Mouse (Mus musculus) kidney, adult 9 months (tissue): Measurements from ENCODE around the gene Mob4.
"Not testable (repeated sequence)": the region's sequence is repeated elsewhere in the genome, so short reads cannot be mapped to it uniquely, and the experiment has no call there.

Experiments
- DNase-seq: peaks from one replicate; pipeline ENCODE4 v3.0.0; 2022

Gene Mob4

DNA sequence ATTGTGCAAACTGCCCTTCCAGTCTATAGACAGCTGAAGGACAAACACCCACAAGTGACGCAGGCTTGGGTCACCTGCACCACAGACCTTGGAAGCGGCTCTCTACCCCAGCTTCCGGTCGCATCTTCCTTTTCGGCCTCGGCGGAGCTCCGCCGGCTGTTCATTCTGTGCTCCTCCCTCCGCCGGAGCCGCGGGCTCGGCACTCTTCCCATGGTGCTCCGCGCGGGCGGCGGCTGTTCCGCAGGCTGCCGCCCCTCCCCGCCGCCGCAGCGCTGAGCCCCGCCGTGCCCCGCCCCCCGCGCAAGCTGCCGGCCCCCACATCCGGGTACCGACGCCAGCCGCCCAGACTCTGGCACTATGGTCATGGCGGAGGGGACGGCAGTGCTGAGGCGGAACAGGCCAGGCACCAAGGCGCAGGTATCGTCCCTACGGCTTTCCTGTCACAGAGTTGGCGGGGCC lies at the start of gene Mob4:
TSS of gene Mob4 (plus strand) at position 289 of the 459 bp plus-strand sequence.
- DNase-seq = peak; percentile 90

DNA sequence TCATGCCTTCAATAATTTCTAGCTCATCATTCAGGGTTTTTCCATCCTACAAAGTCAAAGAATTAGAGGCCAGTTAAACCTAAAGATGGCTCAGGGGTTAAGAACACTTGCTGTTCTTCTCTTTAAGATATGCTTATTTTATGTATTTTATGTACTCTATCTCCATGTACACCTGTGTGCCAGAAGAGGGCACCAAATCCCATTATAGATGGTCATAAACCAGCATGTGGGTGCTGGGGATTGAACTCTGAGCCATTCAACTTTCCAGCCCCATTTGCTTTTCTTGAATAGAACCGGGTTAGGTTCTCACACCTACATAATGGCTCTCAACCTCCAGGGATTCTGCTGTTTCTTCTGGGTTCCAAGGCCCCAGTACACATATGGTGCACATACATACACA lies 48.9 kb upstream of the Mob4 start:
- no peak for DNase-seq

DNA sequence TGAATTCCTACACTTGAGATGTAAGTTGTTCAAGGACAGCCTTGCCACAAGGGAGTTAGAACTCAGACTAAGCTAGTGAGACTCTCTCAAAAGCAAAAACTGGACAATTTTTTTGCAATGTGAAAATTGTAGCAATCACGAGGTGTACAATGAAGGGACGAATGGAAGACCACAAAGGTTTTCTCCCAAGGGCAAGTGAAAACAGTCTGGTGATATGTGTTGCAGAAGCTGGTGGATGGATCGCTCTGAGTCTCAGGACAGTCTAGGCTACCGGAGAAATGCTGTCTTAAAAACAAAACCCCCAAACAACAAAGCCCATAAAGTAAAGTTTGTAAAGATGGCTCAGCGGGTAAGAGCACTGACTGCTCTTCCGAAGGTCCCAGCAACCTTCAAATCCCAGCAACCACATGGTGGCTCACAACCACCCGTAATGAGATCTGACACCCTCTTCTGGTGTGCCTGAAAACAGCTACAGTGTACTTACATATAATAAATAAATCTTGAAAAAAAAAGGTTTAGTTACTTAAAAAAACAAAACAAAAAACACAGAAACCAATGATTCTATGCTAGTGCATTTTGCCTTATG lies 45.2 kb upstream of the Mob4 start:
- no peak for DNase-seq

DNA sequence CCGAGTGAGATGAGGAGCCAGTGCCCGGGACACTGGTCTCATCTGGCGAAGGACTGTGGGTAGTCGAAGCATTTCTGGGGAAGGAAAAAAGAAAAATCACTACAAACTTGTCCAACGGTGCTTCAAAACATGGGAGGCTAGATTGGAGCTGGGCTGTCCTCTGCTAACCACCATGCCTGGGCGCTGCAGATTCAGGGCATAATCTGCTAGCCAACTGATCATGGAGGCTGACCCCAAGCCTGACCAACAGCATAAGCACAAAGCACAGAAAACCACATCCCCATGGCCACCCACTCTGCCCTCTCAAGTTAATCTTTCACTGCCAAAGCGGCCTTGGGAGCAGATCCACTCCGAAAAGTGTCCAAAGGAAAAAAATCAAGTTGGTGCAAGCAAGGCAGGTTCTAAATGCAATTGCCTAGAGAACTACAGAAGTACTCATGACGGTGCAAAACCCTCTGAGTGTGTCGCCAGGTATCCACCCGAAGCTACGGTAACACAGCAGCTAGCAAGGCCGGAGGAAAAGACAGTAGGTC lies 44.1 kb upstream of the Mob4 start:
- peak; percentile 87 for DNase-seq

DNA sequence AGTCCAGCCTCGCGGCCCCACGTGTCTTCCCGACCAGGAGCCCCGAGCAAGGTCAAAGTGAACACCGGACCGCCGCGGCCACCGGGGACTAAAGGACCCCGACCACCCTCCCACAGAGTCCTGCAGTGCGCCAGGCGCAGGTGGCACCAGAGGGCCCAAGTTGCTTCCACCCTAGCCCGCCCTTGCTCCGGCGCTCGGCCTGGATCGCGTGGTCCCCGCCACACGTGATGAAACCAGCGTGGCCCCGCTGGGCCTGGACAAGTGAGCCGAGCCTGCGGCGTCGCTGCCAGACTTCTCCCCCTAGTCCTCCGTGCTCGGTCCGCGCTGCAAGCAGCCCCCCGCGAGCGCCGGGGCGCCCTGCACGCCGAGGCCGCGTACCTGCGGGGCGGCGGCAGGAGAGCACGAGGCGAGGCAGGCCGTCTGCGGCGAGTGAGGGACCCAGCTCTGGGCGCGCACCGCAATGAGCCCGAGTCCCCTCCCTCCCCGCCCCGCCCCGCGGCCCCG lies 43.6 kb upstream of the Mob4 start:
- peak; percentile 65 for DNase-seq

DNA sequence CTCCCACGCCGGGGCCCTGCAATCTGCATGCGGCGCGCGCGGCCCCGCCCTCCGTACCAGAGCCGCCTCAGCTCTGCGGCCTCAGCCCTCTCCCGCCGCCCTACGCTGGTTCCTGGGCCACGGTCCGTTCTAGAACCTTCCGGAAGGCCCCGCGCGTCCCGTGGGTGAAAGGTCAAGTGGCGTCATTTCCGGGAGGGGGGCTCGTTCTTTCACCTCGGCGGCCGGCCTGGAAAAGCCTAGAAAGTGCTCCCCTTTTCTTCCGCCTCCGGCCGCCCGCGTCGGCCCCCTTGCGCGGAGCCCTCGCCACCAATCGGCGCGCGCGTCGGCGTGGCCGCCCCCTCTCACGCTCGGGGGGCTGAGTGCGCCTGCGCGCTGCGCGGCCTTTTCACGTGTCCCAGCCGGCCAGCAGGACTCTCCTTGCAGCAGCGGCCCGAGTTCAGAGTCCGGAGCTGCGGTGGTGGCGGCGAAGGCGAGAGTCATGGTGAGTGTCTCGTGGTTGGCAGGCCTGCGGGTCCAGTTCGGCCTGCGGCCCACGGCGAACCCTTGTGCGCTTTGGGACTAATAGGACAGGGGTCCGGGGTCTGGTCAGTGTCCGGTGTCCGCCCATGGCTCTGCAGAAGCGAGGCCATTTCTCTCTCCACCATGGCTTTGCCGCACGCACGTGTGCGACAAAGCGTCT lies 43.0 kb upstream of the Mob4 start, which contains the start of the genes Hspe1 and Hspd1:
TSS of gene Hspe1 (plus strand) at position 201 of the 679 bp plus-strand sequence.
TSS of gene Hspd1 (minus strand) at position 312 of the 679 bp plus-strand sequence.
- peak; percentile 99 for DNase-seq

DNA sequence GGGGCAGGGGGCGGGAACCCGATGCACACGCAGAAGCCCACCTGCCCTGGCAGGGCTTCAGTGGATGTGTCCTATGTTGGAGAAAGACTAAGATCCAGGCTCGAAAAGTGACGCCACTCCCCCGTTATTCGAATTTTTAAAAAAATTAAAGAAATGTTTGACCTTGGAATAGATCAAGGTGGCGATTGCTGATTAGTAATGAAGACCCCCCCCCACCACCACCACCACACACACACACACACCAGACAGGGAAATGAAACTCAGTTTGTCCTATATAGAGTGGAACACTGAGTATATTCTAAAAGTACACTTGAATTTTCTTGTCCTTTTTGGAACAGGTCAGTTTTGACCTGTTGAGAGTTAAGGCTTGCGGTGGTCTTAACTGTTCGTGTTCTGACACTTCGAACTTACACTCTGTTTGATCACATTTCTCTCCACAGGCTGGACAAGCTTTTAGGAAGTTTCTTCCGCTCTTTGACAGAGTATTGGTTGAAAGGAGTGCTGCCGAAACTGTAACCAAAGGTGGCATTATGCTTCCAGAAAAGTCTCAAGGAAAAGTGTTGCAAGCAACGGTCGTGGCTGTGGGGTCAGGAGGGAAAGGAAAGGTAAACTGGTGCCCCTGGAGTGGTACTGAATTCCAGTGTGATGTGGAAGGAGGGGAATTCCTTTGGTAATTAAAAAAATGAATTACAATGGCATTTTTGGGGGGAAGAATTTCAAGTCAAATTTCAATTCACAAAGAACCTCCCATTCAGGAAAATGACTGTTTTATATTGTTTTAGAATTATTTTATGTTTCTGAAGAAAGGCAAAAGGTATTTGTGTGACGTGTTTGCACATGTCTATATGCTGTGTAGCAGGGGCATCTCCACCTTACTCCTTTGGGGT lies 42.2 kb upstream of the Mob4 start:
- no peak for DNase-seq

DNA sequence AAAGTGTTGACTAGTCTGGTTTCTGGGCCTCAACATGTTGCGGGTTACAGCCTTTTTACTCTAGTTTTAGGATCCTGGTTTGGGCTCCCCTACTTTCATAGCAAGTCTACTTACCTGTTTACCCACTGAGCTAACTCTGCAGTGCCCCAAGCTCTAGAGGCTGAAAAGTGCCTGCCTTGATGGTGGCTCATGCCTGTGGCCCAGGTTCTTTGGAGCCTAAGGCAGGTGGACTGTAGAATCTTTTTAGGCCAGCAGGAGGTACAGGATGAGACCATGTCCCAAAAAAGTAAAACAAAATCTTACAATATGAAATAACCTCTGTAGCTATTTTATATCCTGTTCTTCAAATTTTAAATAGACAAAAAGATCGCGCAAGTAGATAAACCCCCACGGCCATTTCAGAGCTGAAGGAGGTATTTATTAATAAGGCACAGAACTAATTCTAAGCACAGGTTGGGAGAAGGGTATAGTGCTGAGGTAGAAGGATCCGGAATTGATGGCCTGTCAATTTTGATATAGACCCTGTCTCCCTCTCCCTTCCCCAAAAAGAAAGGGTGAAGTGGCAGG lies 41.5 kb upstream of the Mob4 start:
- DNase-seq = no peak

DNA sequence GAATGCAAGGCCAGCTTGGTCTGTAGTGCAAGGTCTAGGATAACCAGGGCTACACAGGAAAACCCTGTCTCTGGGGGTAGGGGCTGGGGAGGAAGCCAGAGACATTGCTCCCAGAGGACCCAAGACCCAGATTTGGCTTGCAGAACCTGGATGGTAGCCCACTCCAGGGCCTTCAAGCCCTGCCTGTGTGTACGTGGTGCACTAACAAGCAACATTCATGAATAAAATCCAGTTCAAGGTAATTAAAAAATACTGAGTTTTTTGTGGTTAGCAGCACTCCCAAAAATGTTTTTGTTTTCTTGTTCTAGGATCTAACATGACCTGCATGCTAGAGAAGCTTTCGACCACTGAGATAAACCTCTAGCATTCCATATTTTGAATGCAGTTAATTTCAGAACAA lies 39.0 kb upstream of the Mob4 start:
- no peak for DNase-seq

DNA sequence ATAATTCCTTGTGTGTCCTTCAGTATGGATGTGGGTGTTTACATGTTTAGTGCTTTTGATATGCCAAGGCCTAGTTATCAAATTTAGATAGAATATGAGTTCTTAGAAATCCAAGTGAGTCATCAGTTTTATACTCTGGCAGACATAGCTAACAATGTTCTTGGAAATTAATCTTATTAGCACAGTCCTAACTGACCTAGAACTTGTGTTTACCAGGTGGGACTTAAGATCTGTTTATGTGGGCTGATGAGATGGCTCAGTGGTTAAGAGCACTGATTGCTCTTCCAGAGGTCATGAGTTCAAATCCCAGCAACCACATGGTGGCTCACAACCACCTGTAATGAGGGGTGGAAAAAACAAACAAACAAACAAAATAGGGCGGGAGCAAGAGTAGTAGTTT lies 38.6 kb upstream of the Mob4 start:
- DNase-seq = no peak

DNA sequence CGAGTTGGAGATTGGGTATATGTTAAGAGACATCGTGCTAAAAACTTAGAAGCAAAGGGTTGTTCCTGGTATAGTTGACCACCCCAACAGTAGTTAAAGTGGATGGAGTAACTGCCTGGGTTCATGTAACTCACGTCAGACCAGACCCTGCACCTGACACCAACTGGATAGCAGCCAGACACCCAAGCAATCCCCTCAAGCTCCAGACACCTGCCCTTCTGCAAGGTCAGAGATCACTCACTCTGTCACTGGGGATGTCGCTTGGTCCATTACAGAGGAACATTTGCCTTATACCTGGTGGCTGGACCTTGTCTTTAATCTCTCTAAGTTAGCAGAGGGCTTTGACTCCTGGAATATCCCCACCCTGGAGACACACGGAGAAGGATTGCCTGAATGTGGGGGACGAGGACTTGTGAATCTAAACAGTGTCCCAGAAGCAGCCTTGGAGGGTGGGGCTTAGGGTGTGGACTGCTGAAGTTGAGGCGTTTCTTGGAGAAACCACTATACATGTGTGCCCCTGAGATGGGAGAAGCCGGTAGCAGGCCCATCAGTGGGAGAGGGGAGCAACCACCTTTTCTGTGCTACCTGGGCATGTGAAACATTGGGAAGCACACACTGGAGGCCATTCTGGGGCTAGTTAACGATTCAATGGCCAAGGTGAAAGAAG lies 24.0 kb upstream of the Mob4 start:
- no peak for DNase-seq

DNA sequence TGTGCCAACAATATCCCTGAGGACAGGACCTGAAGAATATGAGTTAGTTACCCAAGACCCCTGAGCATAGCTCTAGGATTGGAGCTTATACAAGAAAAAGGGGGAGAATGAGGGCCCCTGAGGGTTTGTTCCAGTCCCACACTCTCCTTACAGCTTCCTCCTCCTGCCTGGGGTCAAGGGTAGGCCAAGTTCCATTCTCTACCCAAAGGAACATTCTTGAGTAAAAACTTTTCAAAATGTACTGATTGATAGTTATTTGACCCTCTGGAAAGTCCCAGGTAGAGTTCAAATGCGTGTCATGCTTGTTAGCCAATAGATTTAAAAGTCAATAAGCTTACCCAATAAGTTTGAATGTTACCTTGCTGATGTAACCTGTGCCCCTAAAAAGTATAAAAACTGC lies 23.4 kb upstream of the Mob4 start:
- DNase-seq = no peak

DNA sequence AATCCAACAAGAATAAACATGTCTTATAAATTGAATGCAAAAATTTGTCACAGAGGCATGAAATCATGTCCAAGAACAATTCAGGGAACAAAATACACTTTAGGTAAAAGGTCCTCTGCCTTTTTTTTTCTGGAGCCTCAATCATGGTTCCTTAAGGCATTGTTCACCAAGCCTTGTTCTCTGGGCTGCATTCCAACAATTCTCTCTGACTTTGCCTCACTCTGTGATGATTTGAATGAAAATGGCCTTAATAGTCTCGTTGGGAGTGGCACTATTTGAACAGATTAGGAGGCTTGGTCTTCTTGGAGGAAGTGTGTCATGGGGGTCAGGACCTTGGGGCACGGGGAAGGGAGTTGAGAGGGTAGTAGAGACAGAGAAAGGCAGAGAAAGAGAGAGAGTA lies 22.6 kb upstream of the Mob4 start:
- no peak for DNase-seq

DNA sequence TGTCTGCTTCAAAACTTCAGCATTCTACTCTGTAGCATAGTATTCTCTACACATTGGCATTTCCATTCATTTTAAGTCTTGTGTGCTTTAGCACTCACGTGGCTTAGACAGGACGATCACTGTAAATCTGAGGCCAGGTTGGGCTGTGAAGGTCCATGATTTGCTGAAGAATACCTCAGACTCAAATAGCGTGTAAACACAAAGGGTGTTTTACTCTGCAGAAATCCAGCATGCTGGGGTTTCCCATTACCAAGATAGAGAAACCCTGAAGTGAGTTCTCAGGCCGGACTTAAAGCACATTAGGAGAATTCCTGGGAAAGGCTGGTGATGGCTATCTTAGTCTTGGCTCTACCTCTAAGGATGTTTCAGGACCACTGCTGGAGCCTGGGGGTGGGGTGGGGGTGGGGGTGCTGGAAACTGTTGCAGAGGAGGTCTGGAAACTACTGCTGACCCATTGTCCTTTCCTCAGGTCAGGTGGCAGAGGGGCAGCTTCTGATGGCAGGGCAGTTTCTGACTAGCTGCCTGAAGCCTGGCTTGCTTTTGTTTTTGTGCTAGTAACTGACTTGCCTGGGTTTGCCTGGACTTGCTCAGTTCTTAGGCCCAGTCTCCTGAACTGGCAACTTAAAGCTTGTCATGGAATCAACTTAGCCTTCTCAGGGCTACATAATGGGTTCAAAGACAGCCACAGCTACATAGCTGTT lies 21.8 kb upstream of the Mob4 start:
- DNase-seq = no peak

DNA sequence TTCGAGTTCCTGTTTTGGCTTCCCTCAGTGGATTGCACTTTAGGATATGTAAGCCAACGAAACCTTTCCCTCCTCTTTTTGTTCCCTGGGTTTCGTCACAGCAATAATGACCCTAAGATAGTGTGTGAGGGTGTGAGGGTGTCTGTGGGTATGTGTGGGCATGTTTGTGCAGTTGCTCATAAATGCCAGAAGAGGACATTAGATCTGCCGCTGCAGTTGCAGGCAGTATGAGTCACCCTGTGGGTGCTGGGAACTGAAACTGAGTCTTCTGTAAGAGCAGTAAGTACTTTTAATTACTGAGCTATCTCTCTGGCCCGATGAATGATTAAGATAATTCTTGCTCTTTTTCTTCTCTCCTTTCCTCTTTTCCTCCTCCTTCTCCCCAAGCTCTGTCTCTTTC lies 8.0 kb upstream of the Mob4 start:
- DNase-seq = no peak

DNA sequence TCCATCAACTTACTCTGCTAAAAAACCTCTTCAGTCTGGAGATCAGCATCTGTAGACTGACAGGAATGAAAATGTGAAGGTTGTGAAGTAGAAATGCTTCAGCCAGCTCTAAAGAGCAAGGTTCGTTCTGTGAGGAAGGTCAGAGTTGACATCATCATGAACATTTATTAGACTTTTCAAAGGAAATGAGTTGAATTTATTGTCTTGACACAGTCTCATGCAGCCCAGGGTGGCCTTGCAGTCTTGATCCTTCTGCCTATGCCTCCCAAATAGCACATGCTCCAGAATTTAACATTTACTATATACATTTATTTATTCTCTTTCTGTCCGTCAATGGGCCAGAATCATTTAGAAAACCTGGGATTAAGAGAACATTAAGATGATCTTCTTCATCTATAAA lies 7.5 kb upstream of the Mob4 start:
- no peak for DNase-seq

DNA sequence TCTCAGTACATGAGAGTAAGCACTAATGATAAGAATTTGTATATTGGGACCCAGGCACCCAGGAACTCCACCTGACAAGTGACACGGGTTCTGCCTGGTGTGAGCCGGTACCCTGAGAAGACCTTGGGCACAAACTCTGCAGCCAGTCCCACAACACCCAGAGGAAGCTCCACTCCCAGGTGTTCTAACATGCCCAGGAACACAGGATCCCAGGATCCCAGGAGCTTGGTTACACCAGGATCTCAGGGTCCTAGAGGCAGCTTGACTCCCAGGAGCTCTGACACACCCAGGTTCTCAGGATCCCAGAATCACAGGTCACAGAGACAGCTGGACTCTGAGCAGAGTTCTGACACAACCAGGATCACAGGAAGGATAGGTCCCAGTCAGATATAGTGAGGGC lies 6.9 kb upstream of the Mob4 start:
- not testable (repeated sequence) for DNase-seq

DNA sequence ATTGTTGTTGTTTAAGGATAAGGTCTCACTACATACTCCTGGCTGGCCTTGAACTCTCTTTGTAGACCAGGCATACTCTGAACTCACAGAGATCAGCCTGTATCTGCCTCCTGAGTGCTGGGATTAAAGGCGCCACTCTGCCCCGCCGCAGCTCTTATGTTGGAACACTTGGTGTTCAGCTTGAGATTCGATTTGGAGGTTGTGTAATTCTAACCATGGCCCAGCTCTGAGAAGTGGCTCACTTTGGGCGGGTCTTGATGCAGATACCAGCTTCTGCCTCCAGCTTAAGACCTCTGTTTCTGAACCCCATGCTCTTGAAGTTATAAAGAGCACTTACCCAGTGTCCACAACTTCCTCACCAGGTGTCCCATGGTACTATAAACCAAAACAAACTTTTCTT lies 1.3 kb upstream of the Mob4 start:
- DNase-seq = no peak

DNA sequence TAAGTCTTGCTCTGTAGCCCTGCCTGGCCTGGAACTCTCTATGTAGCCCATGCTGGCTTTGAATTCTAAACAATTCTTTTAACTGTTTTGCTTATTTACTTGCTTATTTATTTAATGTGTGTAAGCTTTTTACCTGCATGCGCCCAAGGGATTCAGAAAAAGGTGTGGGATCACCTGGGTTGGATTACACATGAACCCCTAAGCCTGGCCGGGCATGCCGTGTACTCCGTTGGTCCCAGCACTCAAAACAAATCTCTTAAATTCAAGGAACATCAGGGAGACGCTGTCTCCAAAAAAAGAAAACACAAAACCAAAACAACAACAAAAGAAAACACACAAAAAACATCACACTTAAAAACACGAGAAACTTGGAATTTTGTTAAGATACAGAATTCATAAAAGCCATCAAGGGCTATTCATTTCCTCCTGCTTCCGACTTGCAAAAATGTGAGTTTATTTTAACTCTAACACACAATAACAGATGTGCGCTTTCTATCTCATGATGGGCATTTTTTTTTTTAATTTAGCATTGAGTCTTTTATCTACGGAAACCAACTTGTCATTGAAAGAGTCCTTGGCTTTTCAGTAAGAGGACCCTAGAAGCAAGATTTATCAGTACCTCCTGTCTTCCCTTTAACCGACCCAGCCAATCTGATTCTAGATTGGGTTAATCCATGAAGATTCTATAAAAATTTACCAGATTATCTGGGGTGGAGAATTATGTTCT lies 678 bp upstream of the Mob4 start:
- peak; percentile 20 for DNase-seq

DNA sequence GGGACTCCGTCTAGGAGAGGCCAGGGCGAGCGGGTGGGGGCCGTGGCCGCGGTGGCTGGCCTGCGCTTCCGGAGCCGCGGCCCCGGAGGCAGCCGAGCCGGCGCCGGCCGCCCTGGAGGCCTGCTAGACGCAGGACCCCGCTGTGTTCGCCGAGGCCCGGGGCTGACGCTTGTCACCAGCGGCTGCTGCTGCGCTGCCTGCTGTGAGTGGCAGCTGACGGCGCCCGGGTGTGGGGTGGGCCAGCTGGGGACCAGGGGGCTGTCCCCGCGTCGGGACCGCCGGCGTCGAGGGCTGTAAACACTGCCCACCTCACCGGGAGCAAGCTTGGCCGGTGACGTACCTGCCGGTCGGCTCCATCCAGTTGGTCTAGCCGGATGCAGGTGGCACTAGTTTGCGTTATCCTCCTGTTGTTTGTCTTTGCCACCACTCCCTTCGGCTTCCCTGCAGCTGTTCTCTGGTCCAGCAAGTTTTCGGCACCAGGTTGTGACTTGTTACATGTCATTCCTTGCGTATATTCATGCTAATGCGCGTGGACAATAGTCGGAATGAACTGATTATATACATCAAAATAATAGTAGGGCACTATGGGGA lies 488 bp downstream of the Mob4 start:
- DNase-seq = peak; percentile 56

DNA sequence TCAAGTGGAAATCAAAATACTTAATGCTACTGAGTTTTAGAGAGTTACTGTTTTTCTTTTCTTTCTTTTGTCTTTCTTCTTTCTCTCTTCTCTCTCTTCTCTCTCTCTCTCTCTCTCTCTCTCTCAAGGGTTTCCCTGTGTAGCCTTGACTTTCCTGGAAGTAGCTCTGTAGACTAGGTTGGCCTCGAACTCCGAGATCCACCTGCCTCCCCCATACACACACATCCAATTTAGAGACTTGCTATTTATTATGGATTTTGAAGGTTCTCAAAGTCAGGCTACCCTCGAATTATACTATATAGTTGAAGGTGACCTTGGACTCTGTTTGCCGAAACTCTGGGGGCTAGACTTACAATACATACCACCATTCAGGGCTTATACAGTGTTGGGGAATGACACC lies 1.3 kb downstream of the Mob4 start:
- DNase-seq = no peak
